Mouse (Mus musculus) hindbrain, embryonic 16.5 days (tissue): ENCODE measurements around the gene Prex1. TPM values are rescaled to one million over a fixed set of nuclear protein-coding genes. Genes with fewer than 3 reads are reported as not detected.

ENCODE experiments used
- ATAC-seq: fragments of 200-750 bp; cut with Nextera tagmentation; 2 replicates; pipeline ENCODE4 v1.8.0; 2017; ENCODE audit warnings: moderate TSS enrichment, moderate library complexity
- H3K27ac ChIP-seq: fragments of 300-500 bp; sonication (generic); 2 replicates; pipeline ENCODE4 v1.5.1; 2014; ENCODE audit warnings: low read depth, mild to moderate bottlenecking, control low read depth, low read length, moderate library complexity
- H3K27me3 ChIP-seq: fragments of 300-500 bp; sonication (generic); replicated peaks from 2 replicates; pipeline ENCODE4 v1.6.1; 2014; ENCODE audit warnings: low read length; ENCODE audit not compliant: control insufficient read depth, insufficient read depth
- H3K36me3 ChIP-seq: fragments of 300-500 bp; sonication (generic); 2 replicates; pipeline ENCODE4 v1.6.1; 2014; ENCODE audit warnings: mild to moderate bottlenecking, low read length, moderate library complexity, mixed read lengths; ENCODE audit not compliant: control insufficient read depth, insufficient read depth
- H3K4me1 ChIP-seq: fragments of 300-500 bp; sonication (generic); 2 replicates; pipeline ENCODE4 v1.6.1; 2014; ENCODE audit warnings: low read depth, low read length; ENCODE audit not compliant: control insufficient read depth, insufficient read depth
- H3K4me2 ChIP-seq: fragments of 300-500 bp; sonication (generic); 2 replicates; pipeline ENCODE4 v1.6.1; 2014; ENCODE audit warnings: mild to moderate bottlenecking, low read length, control low read depth, moderate library complexity
- H3K4me3 ChIP-seq: fragments of 300-500 bp; sonication (generic); 2 replicates; pipeline ENCODE4 v1.5.1; 2014; ENCODE audit warnings: mild to moderate bottlenecking, low read length, control low read depth, moderate library complexity
- H3K9ac ChIP-seq: fragments of 300-500 bp; sonication (generic); 2 replicates; pipeline ENCODE4 v1.6.1; 2014; ENCODE audit warnings: low read depth, mild to moderate bottlenecking, control low read depth, low read length, moderate library complexity
- H3K9me3 ChIP-seq: fragments of 300-500 bp; sonication (generic); 2 replicates; pipeline ENCODE4 v1.6.1; 2014; ENCODE audit warnings: mild to moderate bottlenecking, low read length, moderate library complexity; ENCODE audit not compliant: control insufficient read depth
- WGBS: fragments of 180-500 bp; shearing (Covaris S2); extraction: QIAGEN DNeasy Blood & Tissue Kit; methylation state at CpG from one replicate; pipeline ENCODE4 v1.1.7; 2014; 5-methylcytosine and 5-hydroxymethylcytosine counted together
- polyA plus RNA-seq: library from polyadenylated mRNA; unstranded; fragments of >200 nt; fragmentation: Nextera tagmentation; extraction: Ambion mirVana; gene quantifications from 2 replicates; pipeline ENCODE4 v1.2.1, GENCODE M21; 2015

The Prex1 gene
- polyA plus RNA-seq, 1 experiment from 2014 or later, result 27.3 TPM

- Histone ChIP-seq H3K4me2 (no peak overlapping the region), H3K27ac (no peak overlapping the region), H3K9ac (no peak overlapping the region; the same call in 1 of the 2 replicates), H3K27me3 (no peaks in the 10 kb centered on the region), H3K36me3 (peaks cover 2% of the 10 kb centered on the region; the same call in 1 of the 2 replicates), H3K9me3 (no peaks in the 10 kb centered on the region), H3K4me3 (no peak overlapping the region), H3K4me1 (no peaks in the 10 kb centered on the region)
- ATAC-seq, result no peak
- WGBS, result 84% methylated on average over 10 of the region's 10 CpGs
Measured at GRCm38 (mm10) chr2:166631621-166632171, 81.9 kb downstream of the Prex1 start.

- H3K27ac ChIP-seq, result no peak overlapping the region
- no peak for ATAC-seq
- no peaks in the 10 kb centered on the region for H3K27me3 ChIP-seq
- H3K9me3 ChIP-seq, result no peaks in the 10 kb centered on the region
- 86% methylated on average over 5 of the region's 5 CpGs for WGBS
- no peak overlapping the region for H3K9ac ChIP-seq
- no peak overlapping the region for H3K4me2 ChIP-seq
- H3K4me3 ChIP-seq, result no peak overlapping the region
- H3K4me1 ChIP-seq, result no peaks in the 10 kb centered on the region
- H3K36me3 ChIP-seq, result peaks cover 2% of the 10 kb centered on the region; the same call in 1 of the 2 replicates
Measured at GRCm38 (mm10) chr2:166631189-166631588, 82.4 kb downstream of the Prex1 start.

- H3K4me3 ChIP-seq, result no peak overlapping the region
- 84% methylated on average over 17 of the region's 17 CpGs for WGBS
- H3K4me1 ChIP-seq, result no peaks in the 10 kb centered on the region
- no peak overlapping the region for H3K27ac ChIP-seq
- 0 out of 2 replicates have a peak, but pooled peaks have one; percentile 10 for ATAC-seq
- no peak overlapping the region for H3K4me2 ChIP-seq
- no peaks in the 10 kb centered on the region for H3K9me3 ChIP-seq
- no peaks in the 10 kb centered on the region for H3K27me3 ChIP-seq
- H3K36me3 ChIP-seq, result peaks cover 2% of the 10 kb centered on the region; the same call in 1 of the 2 replicates
- no peak overlapping the region for H3K9ac ChIP-seq
Measured at GRCm38 (mm10) chr2:166629941-166630674, 83.5 kb downstream of the Prex1 start.

GRCm38 (mm10) chr2:166627578-166627977, 86.1 kb downstream of the Prex1 start:
- H3K27ac ChIP-seq, result no peak overlapping the region
- H3K9me3 ChIP-seq, result no peaks in the 10 kb centered on the region
- peaks cover 12% of the 10 kb centered on the region for H3K4me1 ChIP-seq
- no peak overlapping the region for H3K4me2 ChIP-seq
- ATAC-seq, result no peak
- 94% methylated on average over 6 of the region's 6 CpGs for WGBS
- H3K9ac ChIP-seq, result no peak overlapping the region
- no peak overlapping the region for H3K4me3 ChIP-seq
- no peaks in the 10 kb centered on the region for H3K27me3 ChIP-seq
- peaks cover 2% of the 10 kb centered on the region; the same call in 1 of the 2 replicates for H3K36me3 ChIP-seq

GRCm38 (mm10) chr2:166625219-166625618, 88.4 kb downstream of the Prex1 start:
- peaks cover 15% of the 10 kb centered on the region for H3K4me1 ChIP-seq
- no peak overlapping the region for H3K4me3 ChIP-seq
- ATAC-seq, result no peak; the same call in 1 of the 2 replicates
- 66% methylated on average over 11 of the region's 11 CpGs for WGBS
- H3K27me3 ChIP-seq, result no peaks in the 10 kb centered on the region
- no peaks in the 10 kb centered on the region for H3K9me3 ChIP-seq
- H3K9ac ChIP-seq, result no peak overlapping the region
- H3K4me2 ChIP-seq, result no peak overlapping the region
- H3K27ac ChIP-seq, result no peak overlapping the region
- no peaks in the 10 kb centered on the region for H3K36me3 ChIP-seq

GRCm38 (mm10) chr2:166623081-166623567, 90.5 kb downstream of the Prex1 start:
- Histone ChIP-seq H3K4me1 (peaks cover 15% of the 10 kb centered on the region), H3K4me2 (no peak overlapping the region), H3K27ac (peak overlapping the region; percentile 49), H3K9ac (0 out of 2 replicates have a peak overlapping the region, but pooled peaks have one; percentile 8), H3K9me3 (no peaks in the 10 kb centered on the region), H3K4me3 (no peak overlapping the region), H3K27me3 (no peaks in the 10 kb centered on the region), H3K36me3 (no peaks in the 10 kb centered on the region)
- WGBS, result 19% methylated on average over 9 of the region's 9 CpGs
- peak; percentile 68 for ATAC-seq

- no peak overlapping the region for H3K4me2 ChIP-seq
- H3K36me3 ChIP-seq, result no peaks in the 10 kb centered on the region
- H3K9ac ChIP-seq, result no peak overlapping the region
- WGBS, result 83% methylated on average over 7 of the region's 7 CpGs
- no peaks in the 10 kb centered on the region for H3K27me3 ChIP-seq
- no peak for ATAC-seq
- no peak overlapping the region for H3K4me3 ChIP-seq
- peak overlapping the region; percentile 49 for H3K27ac ChIP-seq
- H3K4me1 ChIP-seq, result peaks cover 15% of the 10 kb centered on the region
- H3K9me3 ChIP-seq, result no peaks in the 10 kb centered on the region
Measured at GRCm38 (mm10) chr2:166622590-166622989, 91.0 kb downstream of the Prex1 start.

- H3K9me3 ChIP-seq, result no peaks in the 10 kb centered on the region
- peaks cover 15% of the 10 kb centered on the region for H3K4me1 ChIP-seq
- H3K4me2 ChIP-seq, result no peak overlapping the region
- WGBS, result 91% methylated on average over 6 of the region's 6 CpGs
- no peak for ATAC-seq
- H3K36me3 ChIP-seq, result no peaks in the 10 kb centered on the region
- no peak overlapping the region for H3K27ac ChIP-seq
- H3K27me3 ChIP-seq, result no peaks in the 10 kb centered on the region
- H3K4me3 ChIP-seq, result no peak overlapping the region
- H3K9ac ChIP-seq, result no peak overlapping the region
Measured at GRCm38 (mm10) chr2:166622079-166622478, 91.6 kb downstream of the Prex1 start.
